Mouse (Mus musculus) bone marrow macrophage, adult 2 months (primary cell): ENCODE results near the gene Adm2.

ENCODE experiments used
- CTCF ChIP-seq: IDR thresholded peaks from 2 replicates; pipeline ENCODE4 v1.5.1; 2012; ENCODE audit warnings: low read depth, mild to moderate bottlenecking, low read length, moderate library complexity
- POLR2A ChIP-seq: IDR thresholded peaks from 2 replicates; pipeline ENCODE4 v1.6.1; 2012; ENCODE audit warnings: mild to moderate bottlenecking, low read depth, low read length, borderline replicate concordance

DNA sequence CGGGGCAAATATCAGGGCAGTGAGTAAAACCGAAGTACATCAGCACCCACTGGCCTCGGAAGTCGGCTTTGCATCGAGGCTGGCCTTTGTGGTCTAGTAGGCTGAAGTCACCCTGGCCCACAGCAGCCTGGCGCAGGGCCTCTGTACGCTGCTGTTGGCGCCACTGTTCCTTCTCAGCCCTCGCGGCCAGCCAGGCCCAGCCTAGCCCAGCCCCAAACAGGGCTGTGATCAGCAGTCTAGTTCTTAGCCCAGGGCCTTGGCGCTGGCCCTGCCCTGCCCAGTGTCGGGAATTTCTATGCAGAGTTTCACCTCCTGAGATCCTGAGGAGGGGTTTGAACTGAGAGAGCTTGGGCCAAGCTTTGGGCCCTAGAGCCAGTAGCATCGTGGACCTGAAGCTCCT lies 49.5 kb downstream of the Adm2 start:
- TF ChIP-seq CTCF: no peak
- TF ChIP-seq POLR2A: no peak
